Comparison of ENCODE assay signal across 12 mouse cellular contexts in the genomic region with DNA sequence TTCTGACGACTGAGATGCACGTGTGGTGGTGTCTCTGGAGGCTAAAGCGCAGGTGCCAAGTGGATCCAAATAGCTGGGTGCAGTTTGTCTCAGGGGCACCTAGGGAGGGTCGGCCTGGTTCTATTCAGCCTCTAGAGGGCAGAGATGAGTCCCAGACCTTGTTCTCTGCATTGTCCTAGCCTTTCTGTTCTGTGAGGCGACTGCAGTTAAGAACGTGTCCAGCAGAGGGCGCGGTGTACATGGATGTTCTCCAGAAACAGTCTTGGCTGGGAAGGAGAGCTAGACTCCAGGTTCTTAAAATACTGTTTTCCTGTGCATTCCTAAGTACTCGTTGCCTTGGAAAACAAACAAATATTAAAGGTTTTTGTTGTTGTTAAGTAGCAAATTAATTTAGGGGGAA. TPM values are rescaled to one million over a fixed set of nuclear protein-coding genes. Genes with fewer than 3 reads are reported as not detected.
DNase-seq lines count a peak whose midpoint lies in the region; ATAC-seq and TF ChIP-seq lines count a peak whose summit lies in the region.
"Not testable (repeated sequence)": the region's sequence is repeated elsewhere in the genome, so short reads cannot be mapped to it uniquely, and the experiment has no call there.
"Had no signal": no experiment of that assay in that cellular context is flagged by ENCODE, and none has a peak within 500 bp of the region (broad histone marks: within the 10 kb centered on the region; RNA-seq: fewer than 3 reads in every experiment).

No protein-coding gene starts in this region.

- not testable (repeated sequence) for H3K27me3 ChIP-seq in cerebellum, adult 2 months (ENCODE audit: control insufficient read depth, insufficient read depth, low read length); hindbrain, postnatal 0 days (ENCODE audit: insufficient read depth, low read length); lung, postnatal 0 days (replicated peaks; ENCODE audit: insufficient read depth, low read length)

- H3K36me3 ChIP-seq in hindbrain, postnatal 0 days (ENCODE audit: insufficient read depth, low read length); lung, postnatal 0 days (ENCODE audit: insufficient read depth, low read length): not testable (repeated sequence)

- not testable (repeated sequence) for H3K9me3 ChIP-seq in hindbrain, postnatal 0 days (ENCODE audit: low read length); lung, postnatal 0 days (ENCODE audit: low read length)

- TF ChIP-seq POLR2A in cerebellum, adult 2 months (IDR thresholded peaks at IDR 0.05; ENCODE audit: borderline replicate concordance, insufficient read depth, low read length), result not testable (repeated sequence)

- TF ChIP-seq EP300 in lung, postnatal 0 days (IDR thresholded peaks at IDR 0.05), result not testable (repeated sequence)

- H3K4me3 ChIP-seq in cerebellum, adult 2 months (replicated peaks; ENCODE audit: insufficient read depth, low read depth, low read length); hindbrain, postnatal 0 days (ENCODE audit: low read length); lung, postnatal 0 days (ENCODE audit: low read depth, low read length): not testable (repeated sequence)

- H3K9ac ChIP-seq in hindbrain, postnatal 0 days (replicated peaks; ENCODE audit: low read length); lung, postnatal 0 days (replicated peaks; ENCODE audit: low read depth): not testable (repeated sequence)

- ATAC-seq in hindbrain, postnatal 0 days, result peak; percentile 61; the same call in 1 of the 2 replicates
- not testable (repeated sequence) for ATAC-seq in lung, postnatal 0 days

- DNase-seq in NIH3T3 (ENCODE audit: low read depth), result peak; percentile 18
- peak; percentile 52 to 82 for DNase-seq in cerebellum, adult 2 months
- DNase-seq in frontal cortex, postnatal 36 days (ENCODE audit: low spot score in 2 of 2), result peak; percentile 83 to 87
- peak; percentile 8 for DNase-seq in hindbrain, postnatal 0 days (ENCODE audit: low spot score)
- DNase-seq in layer of hippocampus, postnatal 10 days (ENCODE audit: low spot score in 2 of 2), result peak; percentile 75 to 91
- DNase-seq in lung, postnatal 0 days (ENCODE audit: low spot score), result not testable (repeated sequence)
- peak; percentile 95 for DNase-seq in right cerebral cortex, postnatal 14 days
- DNase-seq in urinary bladder, postnatal 25 days (ENCODE audit: low spot score), result peak; percentile 76

- H3K4me2 ChIP-seq in hindbrain, postnatal 0 days (ENCODE audit: low read depth, low read length); lung, postnatal 0 days (replicated peaks; ENCODE audit: low read depth, low read length): not testable (repeated sequence)

- TF ChIP-seq CTCF in cerebellum, adult 2 months (IDR thresholded peaks at IDR 0.05; ENCODE audit: borderline replicate concordance, insufficient read depth, low read depth, low read length), result peak; percentile 24; the same call in 1 of the 2 replicates
- peak; percentile 45 for TF ChIP-seq CTCF in hindbrain, postnatal 0 days (IDR thresholded peaks at IDR 0.05; ENCODE audit: low read depth)
- peak; percentile 33 for TF ChIP-seq CTCF in lung, postnatal 0 days (IDR thresholded peaks at IDR 0.05)

- WGBS in cerebellum, adult 2 months, result 14% methylated on average over 8 of the region's 9 CpGs
- 27% methylated on average over 7 of the region's 9 CpGs for WGBS in hindbrain, postnatal 0 days
- 20% methylated on average over 2 of the region's 9 CpGs for WGBS in lung, postnatal 0 days

- not testable (repeated sequence) for H3K27ac ChIP-seq in cerebellum, adult 2 months (ENCODE audit: insufficient read depth, low read length); hindbrain, postnatal 0 days; lung, postnatal 0 days (ENCODE audit: low read length)

- H3K4me1 ChIP-seq in cerebellum, adult 2 months (ENCODE audit: control insufficient read depth, insufficient read depth, low read length); hindbrain, postnatal 0 days (ENCODE audit: insufficient read depth, low read length); lung, postnatal 0 days (ENCODE audit: insufficient read depth, low read depth, low read length): not testable (repeated sequence)

RNA-seq across cellular contexts. Expression of a gene that starts 1.9 kb away (rescaled TPM):
- polyA plus RNA-seq in cerebellum, adult 2 months (2012; rRNA removed), result not detected in 2 replicates
- not detected in 2 replicates for total RNA-seq in hindbrain, postnatal 0 days (2014; rRNA removed)
- not detected in 2 replicates for polyA plus RNA-seq in hindbrain, postnatal 0 days (2015; fragmentation: Nextera tagmentation; extraction: Ambion mirVana)
- total RNA-seq in layer of hippocampus, postnatal 10 days (2021), result not detected
- polyA plus RNA-seq in lung, postnatal 0 days (2015; fragmentation: Nextera tagmentation; extraction: Ambion mirVana), result not detected in 2 replicates
- polyA plus RNA-seq: forebrain, embryonic 10.5 days; hindbrain, embryonic 16.5 days; lung, embryonic 16.5 days; neural tube, embryonic 15.5 days had no signal

RNA-seq across cellular contexts. Expression of a gene that starts 27.7 kb away (rescaled TPM):
- not detected in 2 replicates for polyA plus RNA-seq in cerebellum, adult 2 months (2012; rRNA removed)
- total RNA-seq in hindbrain, postnatal 0 days (2014; rRNA removed), result not detected in 2 replicates
- polyA plus RNA-seq in hindbrain, postnatal 0 days (2015; fragmentation: Nextera tagmentation; extraction: Ambion mirVana), result not detected in 2 replicates
- not detected for total RNA-seq in layer of hippocampus, postnatal 10 days (2021)
- polyA plus RNA-seq in lung, postnatal 0 days (2015; fragmentation: Nextera tagmentation; extraction: Ambion mirVana), result not detected in 2 replicates
- polyA plus RNA-seq: forebrain, embryonic 10.5 days; hindbrain, embryonic 16.5 days; lung, embryonic 16.5 days; neural tube, embryonic 15.5 days had no signal

RNA-seq across cellular contexts. Expression of a gene that starts 43.4 kb away (rescaled TPM):
- not detected in 2 replicates for polyA plus RNA-seq in cerebellum, adult 2 months (2012; rRNA removed)
- total RNA-seq in hindbrain, postnatal 0 days (2014; rRNA removed), result not detected in 2 replicates
- not detected in 2 replicates for polyA plus RNA-seq in hindbrain, postnatal 0 days (2015; fragmentation: Nextera tagmentation; extraction: Ambion mirVana)
- not detected for total RNA-seq in layer of hippocampus, postnatal 10 days (2021)
- not detected in 2 replicates for polyA plus RNA-seq in lung, postnatal 0 days (2015; fragmentation: Nextera tagmentation; extraction: Ambion mirVana)
- polyA plus RNA-seq: forebrain, embryonic 10.5 days; hindbrain, embryonic 16.5 days; lung, embryonic 16.5 days; neural tube, embryonic 15.5 days had no signal
